Mouse (Mus musculus) mouse embryonic stem cell (cell line): ENCODE data around the gene Ralgps1.

ENCODE experiments used
- in situ Hi-C, 2 experiments: fragments of 300-500 bp; cut with MboI; formaldehyde crosslinking; loops; 1 replicate in 1 of 2; 3 replicates in 1 of 2; pipeline ENCODE4 v1.14.3; 2019 to 2020; ENCODE audit warnings: low sequenced_read_pairs in 2 of 2, low pct_unique_long_range_greater_than_20kb in 1 of 2, mixed read lengths in 1 of 2; ENCODE audit not compliant: unreplicated experiment in 1 of 2

The Ralgps1 gene

GRCm38 (mm10) chr2:33086671-33087363 is 284.5 kb downstream of the Ralgps1 start:
- in situ Hi-C loops: no loop called here

DNA sequence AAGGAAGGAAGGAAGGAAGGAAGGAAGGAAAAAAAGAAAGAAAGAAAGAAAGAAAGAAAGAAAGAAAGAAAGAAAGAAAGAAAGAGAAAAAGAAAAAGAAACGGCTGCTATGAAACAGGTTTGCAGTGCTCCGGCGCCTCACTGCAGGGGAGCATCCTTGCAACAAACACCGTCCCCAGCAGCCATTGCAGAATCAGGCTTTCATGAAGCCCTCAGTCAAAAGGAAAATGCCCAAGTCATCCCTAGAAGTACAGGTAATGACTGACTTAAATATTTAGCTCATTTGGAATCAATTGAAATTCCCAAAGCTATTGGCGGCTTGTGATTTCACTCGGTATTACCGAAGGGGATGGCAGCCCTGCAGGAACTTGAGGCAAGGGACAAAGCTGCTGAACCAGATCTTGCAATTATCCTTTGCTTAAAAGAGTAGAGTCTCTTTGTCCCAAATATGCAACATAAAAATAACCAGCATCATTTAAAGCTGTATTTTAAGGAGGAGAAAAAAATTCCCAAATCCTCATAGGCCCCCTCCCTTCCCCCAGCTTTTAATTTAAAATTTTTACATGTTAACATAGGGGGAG is 285.2 kb downstream of the Ralgps1 start:
- in situ Hi-C loops: no loop called here

DNA sequence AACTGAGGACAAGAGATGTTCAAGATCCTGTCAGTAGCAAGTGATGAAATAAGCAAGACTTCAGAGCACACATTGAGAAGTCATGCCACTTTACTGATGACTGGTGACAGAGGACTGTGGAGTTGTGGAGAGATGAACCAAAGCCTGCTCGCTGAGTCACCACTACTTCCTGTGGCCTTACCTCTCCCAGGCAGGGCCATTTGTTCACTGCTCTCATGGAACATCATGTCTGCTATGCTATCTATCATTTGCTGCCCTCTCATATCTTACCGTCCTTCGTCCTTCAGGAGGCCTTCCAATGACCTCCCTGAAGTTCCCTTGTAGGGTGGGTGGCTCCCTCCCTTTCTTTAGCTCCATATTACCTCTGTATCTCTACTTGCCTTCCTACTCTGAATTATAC is 287.1 kb downstream of the Ralgps1 start:
- in situ Hi-C loops: no loop called here
